Mouse (Mus musculus) gastrocnemius, postnatal 10 days (tissue): Measurements from ENCODE around the gene Trim6. TPM values are rescaled to one million over a fixed set of nuclear protein-coding genes. Genes with fewer than 3 reads are reported as not detected.
"Not testable (repeated sequence)": the region's sequence is repeated elsewhere in the genome, so short reads cannot be mapped to it uniquely, and the experiment has no call there.

Experiments used
- DNase-seq: peaks from one replicate; pipeline ENCODE4 v3.0.0; 2021; ENCODE audit warnings: mixed read lengths
- long read RNA-seq, 2 experiments: library from polyadenylated mRNA; stranded (forward); transcript quantifications; one replicate each; pipeline ENCODE4 v2.0.0; 2021
- total RNA-seq, 2 experiments: library from RNA; stranded (reverse); gene quantifications; 2 replicates each; pipeline ENCODE4 v1.2.3; 2021

Gene Trim6
- under 1 TPM; 0.32 to 0.61 TPM for total RNA-seq
- long read RNA-seq, experiment 1, partial matches to known transcripts: 0 of 1 reads
- long read RNA-seq, experiment 1, other reads (novel, unspliced or antisense): 1 of 1 reads
- long read RNA-seq, experiment 2: 0 reads

DNA sequence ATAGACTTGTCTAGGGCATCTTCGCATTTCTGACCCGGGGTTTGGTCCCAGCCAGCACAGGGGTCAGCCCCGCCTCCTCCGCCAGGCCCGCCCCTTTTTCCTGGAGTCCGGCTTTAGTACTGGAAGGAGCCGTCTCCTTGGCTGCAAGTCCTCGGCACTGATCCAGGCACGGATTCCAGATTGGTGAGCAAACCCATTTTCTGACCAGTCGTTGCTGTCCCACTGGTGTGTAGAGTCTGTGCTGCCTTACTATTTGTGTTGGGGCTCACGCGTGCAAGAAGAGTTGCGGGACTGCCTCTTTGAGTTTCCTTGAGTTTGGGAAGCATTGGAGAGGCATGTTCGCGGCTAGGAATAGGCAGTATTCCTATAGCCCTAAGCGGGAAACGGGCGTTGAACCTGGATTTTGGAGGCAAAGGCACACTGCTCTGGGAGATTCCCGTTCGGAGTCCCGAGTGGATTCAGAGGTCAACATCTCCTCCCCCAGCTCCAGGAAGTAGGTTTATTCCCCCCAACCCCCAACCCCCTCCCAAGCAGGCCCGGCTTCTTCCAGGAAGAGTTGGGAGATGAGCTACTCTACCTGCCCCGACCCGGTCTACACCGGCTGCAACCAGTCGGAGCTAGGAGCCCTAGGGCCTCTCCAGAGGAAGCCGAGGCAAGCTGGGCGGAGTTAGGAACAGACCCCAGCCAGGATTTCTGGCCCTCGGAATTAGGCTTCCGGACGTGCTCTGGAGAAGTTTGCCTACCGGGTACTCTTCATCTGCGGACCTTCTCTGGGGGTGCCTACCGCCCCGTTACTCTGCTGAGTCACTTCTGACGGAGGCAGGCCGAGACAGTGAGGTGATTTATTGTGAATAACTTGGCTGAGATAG, at the start of gene Trim6:
TSS of gene Trim6 (plus strand) at position 93 of the 869 bp plus-strand sequence.
- peak; percentile 76 for DNase-seq

DNA sequence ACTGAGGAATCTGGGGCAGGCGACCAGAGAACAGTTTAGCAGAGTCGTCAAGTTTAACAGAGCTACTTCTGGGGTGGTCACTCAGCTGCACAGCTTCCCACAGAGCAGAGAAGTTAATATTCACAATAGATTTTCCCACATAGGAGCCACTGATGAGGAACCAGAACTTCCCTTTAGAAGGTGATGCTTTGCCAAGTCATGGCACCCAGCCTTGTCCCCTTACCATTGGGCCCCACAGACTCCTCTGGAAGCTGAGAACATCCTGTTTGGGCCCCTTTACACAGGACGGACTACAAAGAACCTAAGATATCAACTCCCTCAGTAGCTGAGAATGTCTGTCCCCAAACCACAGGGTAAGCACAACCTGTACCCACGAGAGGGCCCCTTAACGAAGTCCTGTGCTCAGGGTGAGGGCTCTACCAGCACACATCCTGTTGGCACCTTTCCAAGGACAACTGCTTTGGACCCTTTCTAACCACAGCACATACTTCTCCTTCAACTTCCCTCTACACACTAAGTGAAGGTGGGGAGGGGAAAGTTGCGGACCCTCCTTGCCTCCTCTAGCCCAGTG, 48.9 kb upstream of the Trim6 start:
- no peak for DNase-seq

DNA sequence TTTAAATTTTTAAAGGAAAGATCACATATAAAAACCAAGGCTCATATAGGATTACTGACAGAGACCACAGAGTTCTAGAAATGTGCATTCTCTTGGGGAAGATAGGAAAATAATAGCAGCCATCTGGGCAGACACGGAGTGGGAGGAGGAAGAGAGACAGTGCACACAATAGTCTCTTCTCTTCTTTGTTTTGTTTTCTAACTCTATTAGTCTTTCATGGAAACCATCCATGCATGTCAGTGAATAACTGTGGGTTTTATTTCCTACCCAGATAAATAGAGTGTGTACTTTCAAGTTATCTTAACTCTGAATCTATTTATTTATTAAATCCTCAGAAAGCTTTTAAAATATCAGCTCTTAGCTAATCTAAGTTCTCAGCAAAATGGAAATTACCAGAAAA, 43.5 kb upstream of the Trim6 start:
- DNase-seq: no peak

DNA sequence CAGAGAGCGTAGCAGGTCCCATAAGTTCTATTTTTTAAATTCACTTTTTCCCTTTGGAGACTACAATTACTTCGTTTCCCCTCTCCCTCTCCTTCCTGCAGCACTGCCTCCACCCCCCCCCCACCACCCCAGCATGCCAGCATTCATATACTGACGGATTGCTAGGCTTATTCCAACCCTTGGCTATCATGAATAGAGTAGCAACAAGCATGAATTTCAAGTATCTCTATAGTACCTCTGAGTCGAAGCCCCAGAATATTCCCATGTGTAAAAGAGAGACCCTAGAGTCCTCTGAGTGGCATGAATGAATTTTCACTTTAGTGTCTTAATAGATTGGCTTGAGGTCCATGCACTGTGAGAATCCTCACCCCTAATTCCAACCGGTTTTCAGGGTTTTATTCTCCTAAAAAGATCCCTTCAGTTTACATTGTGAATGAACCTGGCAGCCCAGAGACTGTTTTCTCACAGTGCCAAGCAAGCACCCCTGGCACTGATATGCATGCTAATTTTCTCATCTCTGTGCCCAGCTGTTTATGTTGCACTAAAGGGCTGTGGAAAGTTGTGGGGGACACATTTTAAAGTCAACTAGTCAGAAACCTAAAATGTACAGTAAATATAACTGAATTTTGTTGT, 40.1 kb upstream of the Trim6 start:
- no peak for DNase-seq

DNA sequence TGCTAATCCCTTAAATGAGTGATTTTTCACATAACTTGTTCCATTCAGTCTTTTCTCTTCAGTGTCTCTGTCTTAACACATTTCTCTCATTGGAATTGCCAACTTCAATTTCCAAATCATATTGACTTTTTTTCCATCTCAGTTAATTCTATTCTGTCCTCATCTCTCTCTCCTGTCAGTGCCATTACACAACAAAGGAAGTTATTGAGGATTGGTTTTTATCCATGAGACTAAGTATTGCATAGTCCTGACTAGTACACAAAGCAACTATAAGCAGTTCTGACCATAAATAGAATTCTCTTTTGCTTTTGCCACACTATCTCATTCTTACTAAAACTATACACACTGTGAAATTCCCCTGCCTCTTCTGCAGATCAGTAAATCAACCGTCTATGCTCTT, 39.5 kb upstream of the Trim6 start:
- no peak for DNase-seq

DNA sequence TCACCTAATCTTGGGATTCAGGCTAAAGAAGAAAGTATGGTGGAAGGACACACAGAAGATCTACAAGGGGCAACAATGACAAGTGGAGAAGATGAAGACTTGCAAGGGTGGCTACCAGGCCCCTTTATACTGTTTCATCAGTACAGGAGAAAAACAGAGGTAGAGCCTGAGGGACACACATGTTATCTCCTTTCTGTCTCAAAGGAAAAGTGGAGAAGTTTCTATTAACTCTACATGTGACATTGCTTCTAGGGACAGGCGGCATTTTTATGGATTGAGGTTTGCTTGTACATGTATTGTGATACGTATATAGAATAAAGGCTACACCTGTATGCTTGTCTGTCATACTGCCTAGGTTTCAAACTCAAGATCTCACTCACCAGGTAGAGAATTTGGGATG, 35.3 kb upstream of the Trim6 start, which contains the start of gene Olfr648:
TSS of gene Olfr648 (minus strand) at position 101 of the 400 bp plus-strand sequence.
- no peak for DNase-seq

DNA sequence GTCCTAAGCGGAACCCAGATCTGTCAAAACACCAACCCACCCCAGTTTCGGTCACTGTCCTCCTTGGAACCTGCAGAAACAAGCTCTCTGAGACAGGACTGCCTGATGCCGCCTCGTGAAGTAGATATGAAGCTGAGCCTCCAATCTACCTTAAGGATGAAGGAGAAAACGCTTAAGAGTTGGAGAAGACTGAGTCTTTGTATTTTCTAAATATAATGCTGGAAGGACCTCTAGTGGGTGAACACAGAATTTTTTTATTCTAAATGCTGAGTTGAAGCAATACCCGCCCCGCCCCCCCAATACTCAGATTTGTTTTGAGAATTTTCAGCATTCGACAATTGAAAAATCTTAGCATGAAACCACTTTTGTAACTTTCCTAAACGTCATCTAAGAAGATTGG, 27.3 kb upstream of the Trim6 start:
- no peak for DNase-seq

DNA sequence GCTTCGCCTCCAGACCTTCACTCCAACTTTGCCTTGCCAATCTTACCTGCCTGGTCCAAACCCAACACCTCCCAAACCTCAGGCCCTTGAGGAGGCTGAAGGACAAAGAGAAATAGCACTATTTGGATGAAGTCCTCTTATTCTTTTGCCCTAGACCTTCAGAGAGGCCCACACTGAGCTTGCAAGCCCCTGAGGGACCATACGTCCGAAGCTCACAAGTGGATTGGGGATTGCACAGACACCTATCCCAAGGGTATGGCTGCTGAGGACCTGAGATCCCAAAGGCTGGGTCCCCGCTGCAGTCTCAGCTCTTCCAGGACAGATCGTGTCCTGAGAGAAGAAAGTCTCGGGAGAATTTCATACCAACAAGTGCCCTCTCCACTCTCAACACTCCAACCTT, 22.7 kb upstream of the Trim6 start, which contains the start of gene Olfr649:
TSS of gene Olfr649 (minus strand) at position 101 of the 400 bp plus-strand sequence.
- no peak for DNase-seq

DNA sequence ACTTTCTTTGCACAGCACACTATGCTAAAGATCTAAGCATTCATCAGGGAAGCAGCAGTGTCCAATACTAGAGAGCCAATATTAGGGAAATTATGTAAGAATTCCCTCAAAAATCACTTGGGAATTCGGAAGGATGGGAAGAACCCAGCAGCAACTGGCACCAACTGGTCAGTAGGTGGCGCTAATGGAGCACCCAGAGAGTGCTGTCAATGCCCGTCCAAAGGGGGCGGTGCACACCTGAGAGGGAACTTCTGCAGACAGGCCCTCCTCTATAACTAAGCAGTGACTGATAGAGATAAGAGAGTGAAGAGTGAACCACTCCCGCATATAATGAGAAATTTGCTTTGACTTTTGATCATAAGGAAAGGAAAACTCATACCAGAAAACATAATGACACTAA, 18.8 kb upstream of the Trim6 start:
- peak; percentile 67 for DNase-seq

DNA sequence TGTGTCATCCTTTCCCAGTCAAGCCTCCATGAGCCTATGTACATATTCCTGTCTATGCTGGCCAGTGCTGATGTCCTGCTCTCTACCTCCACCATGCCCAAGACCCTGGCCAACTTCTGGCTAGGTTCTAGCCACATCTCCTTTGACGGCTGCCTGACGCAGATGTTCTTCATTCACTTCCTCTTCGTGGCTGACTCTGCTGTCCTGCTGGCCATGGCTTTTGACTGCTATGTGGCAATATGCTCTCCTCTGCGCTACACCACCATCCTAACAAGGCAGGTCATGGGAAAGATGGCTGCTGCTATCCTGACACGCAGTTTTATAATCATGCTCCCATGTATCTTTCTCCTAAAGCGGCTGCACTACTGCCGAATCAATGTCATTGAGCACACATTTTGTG, 12.4 kb upstream of the Trim6 start:
- DNase-seq: no peak

DNA sequence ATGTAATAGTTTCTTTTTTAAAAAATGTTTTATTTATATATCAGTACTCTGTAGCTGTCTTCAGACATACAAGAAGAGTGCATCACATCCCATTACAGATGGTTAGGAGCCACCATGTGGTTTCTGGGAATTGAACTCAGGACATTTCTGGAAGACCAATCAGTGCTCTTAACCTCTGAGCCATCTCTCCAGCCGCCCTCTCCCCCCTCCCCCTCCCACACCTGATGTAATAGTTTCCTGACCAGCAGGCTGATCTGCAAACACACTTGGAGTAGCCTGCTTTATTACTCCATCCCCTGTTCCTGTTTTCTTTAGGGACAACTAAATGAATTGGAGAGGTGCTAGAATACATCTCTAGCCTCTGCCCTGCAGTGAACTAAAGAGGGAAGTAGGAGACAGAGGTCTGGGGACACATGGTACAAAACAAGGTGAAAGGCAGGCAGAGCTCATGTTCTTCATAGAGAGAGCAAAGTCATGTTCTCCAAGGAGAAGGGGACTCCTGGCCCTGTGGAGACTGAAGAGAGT, 2.5 kb upstream of the Trim6 start:
- DNase-seq: no peak

DNA sequence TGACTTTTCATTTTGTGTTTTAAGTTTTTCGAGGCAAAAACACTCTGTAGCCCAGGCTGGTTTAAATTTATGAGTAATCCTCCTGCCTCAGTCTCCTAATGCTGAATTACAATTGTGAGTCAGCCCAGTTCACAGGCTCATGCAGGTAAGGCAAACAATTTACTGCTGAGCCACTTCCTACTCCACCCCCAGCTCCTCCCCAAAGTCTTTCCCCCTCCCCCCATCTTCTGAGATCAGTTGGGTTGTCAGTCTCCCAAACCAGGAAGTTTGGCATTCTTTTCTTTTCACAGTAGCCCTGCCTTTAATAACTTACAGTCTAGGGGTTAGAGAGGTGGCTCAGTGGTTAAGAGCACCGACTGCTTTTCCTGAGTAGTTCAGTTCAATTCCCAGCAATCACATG, 712 bp upstream of the Trim6 start:
- DNase-seq: no peak

DNA sequence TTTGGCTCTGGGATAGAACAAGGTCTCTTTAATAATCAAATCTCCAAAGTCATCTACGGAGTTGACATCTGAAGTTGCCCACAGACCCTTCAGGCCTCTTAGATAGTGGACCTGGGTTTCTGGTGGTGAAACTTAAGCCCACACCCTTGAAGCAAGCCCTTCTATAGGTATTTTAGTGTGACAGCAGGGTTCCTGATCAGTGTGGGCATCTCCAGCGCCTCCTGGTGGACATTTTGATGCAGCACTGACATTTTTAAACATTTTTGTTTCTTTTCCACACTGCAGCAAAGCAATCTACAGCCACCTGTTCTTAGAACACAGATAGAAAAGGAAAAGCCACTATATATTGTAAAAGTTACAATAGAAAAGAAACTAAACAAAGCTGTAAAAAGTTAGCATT, 12.6 kb downstream of the Trim6 start:
- DNase-seq: peak; percentile 24

DNA sequence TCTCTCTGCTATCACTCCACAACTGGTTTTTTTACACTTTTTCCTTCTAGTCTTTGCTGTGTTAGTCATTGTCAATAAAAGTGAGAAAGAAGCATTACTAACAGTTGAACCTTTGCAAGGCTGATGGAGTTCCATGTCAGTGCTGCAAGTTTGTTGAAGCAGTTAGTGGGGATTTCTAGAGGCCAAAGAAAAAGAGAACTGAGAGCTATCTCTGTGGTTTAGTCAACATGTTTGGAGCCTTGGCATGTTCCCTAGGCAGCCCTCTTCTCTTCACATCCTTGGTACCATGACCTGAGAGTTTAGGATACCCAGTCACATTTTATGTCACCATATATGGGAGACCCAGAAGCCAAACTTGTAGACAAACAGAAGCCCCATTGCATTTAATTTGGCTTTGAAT, 22.3 kb downstream of the Trim6 start:
- no peak for DNase-seq

DNA sequence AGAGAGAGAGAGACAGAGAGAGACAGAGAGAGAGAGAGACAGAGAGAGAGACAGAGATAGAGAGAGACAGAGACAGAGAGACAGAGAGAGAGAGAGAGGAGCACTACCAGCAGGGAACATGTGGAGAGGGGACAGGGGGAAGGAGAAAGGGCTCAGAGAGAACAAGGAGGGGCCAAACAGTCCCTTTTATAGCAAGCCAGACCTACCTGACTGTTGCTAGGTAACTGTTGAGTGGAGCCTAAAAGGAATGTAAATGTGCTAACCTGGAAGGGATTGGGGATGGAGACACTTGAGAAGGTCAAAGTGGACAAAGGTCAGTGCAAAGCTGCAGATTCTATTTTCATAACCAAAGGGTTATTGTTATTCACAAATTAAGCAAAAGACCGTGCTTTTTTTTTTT, 25.0 kb downstream of the Trim6 start:
- DNase-seq: no peak

DNA sequence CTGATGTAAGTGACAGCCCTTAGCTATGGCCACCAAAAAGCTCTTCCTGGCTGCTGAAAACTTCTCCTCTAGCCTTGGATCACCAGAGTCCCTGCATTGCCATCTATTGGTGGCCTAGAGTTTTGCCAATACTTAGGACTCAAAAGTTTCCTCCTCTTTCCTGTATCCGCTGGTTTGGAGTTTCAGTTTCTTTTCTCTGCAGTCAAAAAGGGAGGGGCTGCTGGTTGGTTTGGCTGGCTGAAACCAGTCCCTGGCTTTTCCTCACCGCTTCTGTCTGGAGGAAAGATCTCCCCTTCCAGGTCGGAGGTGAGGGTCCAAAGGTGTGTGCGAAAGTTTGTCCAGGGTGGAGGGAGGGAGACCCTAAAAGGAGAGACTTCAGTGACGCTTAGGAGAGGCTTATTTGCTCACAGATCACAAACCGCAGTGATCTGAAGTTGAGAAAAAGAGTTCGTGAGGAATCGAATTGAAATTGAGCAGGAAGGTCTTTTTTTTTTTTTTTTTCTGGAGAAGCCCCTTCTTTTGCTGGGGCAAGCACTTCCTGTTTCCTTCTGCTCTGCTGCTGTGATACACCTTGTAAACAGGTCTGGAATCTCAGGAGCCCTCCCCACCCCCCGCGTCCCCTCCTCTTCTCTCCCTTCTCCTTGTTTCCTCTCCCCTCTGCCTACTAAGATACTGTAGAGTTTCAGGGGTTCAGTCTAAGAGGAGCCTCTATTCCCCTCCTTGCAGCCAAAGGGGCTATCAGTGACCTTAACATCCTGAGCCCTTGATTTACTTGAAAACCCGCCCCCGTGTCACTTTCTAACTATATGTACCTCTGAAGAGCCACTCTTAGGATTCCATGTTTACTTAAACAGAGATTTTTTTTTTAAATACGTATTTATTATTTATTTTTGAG, 25.9 kb downstream of the Trim6 start, which contains the start of gene Trim34a:
TSS of gene Trim34a (plus strand) at position 171 of the 895 bp plus-strand sequence.
- DNase-seq: peak; percentile 21

DNA sequence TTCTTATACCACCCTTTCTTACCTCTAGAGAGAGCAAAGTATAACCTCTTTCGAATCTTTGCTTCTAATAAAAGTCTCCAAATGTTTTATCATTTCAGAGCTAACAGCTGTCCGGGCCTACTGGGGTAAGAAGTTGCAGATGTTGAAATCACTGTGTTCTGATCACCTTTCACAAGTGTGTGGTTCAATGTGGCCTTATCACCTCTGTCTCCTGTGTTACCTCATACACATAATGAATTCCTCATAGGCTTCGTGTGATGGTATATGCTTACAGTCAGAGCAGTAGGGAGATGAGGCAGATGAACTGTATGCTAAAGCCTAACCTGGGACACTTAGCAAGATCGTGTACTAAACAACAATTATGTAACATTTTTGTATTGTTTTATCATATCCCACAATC, 41.8 kb downstream of the Trim6 start:
- not testable (repeated sequence) for DNase-seq

DNA sequence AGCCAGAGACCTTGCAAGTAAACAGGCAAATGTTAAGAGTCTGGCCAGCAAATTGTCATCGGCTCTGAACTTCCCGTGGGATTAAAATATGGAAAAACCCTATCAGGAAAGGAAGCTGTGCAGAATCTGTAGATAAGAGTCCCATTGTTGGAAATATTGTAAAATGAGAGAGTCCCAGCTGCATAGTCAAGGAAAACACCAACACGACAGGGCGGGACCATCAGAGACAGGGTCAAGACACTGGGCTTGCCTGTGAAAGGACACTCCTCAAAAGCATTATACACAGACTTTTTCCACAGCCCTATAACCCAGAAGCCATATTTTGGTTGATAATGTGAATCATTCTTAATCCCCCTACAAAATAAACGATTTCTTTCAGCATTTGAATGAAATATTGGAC, 46.7 kb downstream of the Trim6 start:
- DNase-seq: not testable (repeated sequence)

DNA sequence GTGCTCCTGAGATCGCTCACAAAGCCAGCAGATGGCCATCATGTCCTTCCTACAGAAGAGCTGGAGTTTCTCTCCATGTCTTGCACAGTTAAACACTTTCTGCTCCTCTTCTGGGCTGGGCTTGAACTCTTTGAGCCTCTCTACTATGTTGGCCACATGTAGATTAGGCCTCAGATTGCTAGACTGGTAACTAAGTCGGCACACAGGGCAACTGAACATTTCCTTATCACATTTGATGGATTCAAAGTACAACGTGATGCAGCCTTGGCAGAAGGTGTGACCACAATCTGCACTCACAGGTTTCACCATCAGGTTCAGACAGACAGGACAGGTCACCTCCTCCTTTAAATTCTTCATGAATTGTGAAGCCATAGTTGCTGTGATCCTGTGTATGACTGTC, 60.8 kb downstream of the Trim6 start:
- not testable (repeated sequence) for DNase-seq
